Mouse (Mus musculus) hindlimb bud, embryonic 11.5 days (tissue): ENCODE measurements around the gene 2210011C24Rik.

ENCODE experiments used
- DNase-seq: peaks from one replicate; pipeline ENCODE4 v3.0.0-alpha.2; 2012; ENCODE audit warnings: low read depth, low spot score; ENCODE audit errors: extremely low spot score

2210011C24Rik gene

DNA sequence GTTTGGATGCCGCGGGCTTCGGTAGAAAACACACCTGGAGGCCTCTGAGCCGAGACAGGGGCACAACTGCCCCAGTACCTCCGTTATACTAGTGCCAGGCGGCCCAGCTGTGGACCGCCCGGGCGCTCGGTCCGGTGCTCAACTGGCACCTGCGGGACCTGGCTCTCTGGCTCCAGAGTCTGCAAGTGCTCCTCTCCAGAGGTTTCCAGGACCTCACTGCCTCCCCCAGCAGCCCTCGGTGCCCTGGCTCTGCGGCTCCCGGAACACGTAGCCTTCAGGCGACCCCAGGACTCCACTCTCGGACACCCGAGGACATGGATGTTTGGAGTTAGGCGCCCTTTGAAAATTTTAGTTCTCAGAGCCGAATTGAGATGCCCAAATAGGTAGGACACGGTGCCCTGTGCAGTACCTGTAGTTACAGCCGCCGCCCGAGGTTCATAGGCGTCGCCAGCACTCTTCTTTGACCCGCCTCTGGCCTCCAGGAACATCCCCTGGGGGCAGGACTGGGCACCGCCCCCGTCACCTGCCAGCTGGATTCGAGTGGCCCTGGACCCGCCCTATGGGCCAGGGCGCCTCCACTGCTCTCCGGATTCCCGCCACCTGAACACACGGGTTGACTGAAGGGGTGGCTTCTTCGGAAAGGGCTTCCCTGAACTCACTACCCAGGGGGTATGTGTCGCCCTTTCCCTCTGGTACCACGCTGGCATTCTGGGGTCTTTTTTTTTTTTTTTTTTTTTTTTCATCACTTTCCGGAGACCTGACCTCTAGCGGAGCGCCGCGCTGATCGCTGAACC, at the start of gene 2210011C24Rik:
Gene 2210011C24Rik (minus strand): TSS at position 467 of the 794 bp plus-strand sequence.
- no peak for DNase-seq

DNA sequence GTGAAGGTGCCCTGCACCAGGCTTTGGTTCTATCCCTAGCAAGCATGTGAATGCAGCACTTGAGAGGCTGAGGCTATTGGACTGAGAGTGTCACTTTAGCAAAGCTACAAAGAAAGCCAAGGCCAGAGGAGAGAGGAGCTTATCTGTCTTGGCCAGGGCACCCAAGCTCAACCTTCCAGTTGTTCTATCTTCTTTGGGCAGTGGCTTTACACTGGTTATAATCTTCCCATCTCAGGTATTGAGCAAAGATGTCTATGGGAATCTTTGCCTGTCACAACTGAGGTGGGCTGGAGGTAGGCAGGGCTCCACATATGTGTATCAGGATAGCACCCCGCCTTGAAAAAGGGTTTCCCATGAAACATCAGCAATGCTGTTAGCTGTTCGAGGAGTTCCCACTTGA, 48.3 kb upstream of the 2210011C24Rik start:
- no peak for DNase-seq

DNA sequence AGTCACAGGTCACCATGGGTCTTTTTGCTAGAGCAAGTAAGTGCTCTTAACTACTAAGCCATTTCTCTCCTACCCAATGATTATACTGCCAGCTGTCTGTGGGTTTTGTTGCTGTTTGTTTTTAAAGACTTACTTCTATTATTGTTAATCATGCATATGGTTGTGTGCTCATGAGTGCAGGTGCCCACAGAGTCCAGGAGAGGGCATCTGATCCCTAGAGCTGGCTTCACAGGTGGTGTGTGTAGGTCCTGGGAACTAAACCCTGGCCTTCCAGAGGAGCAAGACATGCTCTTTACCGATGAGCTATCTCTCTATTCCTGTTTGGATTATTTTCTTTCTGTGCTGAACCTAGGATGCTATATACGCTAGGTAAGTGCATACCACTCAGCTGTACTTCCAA, 47.3 kb upstream of the 2210011C24Rik start:
- no peak for DNase-seq

DNA sequence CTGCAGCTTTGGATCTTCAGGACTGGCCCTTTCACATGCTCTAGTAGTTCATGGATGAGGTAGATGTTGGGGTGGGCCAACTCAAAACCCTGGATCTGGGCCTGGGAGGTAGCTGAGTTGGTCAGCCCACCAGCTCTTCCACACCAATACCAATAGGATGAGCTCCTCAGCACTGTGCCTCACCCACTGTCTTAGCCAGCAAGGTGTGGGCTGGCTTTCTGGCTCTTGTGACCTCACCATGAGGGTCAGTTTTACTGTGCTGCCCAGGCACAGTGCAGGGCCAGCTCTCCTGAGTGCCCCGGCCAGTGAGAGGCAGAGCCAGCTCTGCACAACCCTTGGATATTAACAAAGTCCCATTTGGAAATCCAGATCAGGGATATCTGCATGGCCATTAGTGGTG, 45.9 kb upstream of the 2210011C24Rik start:
- no peak for DNase-seq

DNA sequence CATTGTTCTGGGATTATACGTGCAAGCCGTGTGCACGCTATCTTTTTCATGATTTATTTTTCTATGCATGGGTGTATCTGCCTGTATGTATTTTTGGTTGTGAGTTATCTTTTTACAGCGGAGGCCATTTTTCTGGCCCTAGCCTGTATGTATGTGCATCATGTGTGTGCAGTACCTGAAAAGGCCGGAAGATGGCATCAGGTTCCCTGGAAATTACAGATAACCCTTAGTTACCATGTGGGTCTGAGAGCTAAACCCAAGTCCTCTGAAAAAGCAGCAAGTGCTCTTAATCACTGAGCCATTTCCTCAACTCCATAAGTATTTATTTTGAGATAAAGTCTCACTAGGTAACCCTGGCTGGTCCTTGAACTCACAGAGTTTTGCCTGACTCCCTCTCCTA, 41.3 kb upstream of the 2210011C24Rik start:
- DNase-seq: no peak

DNA sequence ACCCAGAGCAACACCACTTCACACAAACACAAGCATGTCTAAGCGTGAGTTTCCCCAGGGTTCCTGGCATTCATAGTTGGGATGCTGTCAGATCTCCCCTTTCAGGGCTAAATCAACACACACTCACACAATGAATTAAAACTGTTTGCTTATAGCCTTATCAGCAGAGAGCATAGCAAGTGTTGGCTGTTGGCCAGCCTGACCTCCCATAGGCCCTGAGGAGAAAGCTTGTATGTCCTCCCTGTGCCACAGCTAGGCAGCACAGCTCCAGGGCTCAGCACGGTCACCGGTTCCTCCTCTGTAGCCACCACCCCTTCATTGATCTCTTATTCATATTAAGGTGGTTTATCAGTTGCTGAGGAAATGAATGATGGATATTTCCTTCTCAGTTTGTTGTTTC, 40.8 kb upstream of the 2210011C24Rik start:
- no peak for DNase-seq

DNA sequence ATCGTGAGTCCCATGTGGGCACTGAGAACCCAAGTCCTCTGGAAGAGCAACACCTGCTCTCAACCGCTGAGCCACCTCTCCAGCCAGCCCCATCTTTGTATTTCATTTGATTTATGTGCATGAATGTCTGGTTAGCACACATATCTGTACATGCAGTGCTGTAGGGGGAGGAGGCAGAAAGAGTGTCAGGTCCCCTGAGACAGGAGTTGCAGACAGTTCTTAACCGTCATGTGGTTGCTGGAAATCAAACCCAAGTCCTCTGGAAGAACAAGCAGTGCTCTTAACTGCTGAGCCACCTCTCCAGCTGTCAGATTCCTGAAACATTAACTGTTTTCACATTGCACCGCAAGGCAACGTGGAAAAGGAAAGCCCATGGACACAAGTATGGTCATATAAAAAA, 36.2 kb upstream of the 2210011C24Rik start:
- no peak for DNase-seq

DNA sequence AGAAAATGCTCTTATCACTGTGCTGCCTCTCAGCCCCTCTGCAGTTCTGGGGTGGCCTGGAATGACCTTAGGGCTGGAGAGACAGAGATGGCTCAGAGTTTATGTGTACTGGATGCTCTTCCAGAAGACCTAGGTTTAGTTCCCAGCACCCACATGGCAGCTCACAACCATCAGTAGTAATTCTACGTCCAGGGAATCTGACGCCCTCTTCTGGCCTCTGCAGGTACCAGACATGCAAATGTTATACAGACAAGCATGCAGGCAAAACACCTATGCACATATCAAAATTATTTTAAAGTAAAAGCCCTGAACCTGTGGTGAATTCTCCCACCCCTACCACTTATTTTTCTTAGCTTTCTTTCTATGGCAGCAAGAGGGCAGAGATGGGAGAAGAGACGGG, 34.5 kb upstream of the 2210011C24Rik start:
- DNase-seq: no peak

DNA sequence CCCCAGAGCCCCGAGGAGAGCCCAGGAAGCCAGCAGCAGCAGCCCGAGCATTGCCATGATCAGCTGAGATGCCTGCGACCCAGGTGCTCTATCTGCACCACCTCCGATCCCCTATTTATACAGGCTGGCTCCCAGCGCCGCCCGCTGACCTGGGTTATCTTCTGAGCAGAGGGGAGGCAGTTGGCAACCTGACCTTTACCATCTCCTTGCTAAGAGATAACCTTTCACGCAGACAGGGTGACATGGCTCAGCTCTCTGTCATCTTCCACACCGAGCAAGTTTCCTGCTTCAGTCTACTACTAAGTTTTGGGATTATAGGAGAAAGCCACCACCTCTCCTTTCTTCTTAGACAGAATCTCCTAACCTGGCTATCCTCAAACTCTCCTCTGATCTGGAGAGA, 32.9 kb upstream of the 2210011C24Rik start, which contains the start of gene Rln3:
Gene Rln3 (minus strand): TSS at position 101 of the 400 bp plus-strand sequence.
- no peak for DNase-seq

DNA sequence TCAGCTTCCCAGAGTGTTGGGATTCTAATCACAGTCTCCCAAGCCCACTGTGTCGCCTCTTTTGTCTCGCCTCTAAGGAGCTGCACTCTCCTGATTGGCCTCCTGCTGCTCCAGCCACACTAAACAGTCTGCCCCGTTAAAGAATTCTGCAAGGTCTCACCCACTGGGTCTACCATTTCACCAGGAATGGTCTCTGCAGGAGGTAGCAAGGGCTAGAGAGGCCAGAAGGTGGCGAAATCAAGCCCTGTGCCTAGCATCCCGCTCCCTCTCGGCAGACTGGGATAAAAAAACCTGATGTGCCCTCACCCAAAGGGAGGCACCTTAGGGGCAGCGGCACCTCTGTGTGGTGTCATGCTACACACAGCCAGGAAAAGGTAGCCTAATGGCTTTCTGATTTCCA, 32.1 kb upstream of the 2210011C24Rik start:
- no peak for DNase-seq

DNA sequence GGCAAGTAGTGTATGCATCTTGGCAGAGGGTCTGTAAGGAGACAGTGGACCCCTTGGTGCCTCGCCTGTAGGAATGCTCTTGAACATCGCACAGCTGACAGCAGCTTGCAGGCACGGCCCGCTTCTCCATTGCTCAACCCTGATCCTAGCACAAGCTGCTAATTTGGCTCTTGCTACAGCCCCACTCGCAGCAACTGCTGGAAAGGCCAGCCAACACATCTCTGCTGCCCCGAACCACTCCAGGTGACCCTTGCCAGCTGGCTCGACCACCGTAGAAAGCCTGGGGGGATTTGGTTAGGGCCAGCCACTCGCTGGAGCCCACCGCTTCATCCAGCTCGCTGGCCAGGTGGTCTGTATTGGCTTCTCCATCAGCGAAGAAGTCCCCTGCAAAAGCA, 31.0 kb upstream of the 2210011C24Rik start:
- DNase-seq: no peak

DNA sequence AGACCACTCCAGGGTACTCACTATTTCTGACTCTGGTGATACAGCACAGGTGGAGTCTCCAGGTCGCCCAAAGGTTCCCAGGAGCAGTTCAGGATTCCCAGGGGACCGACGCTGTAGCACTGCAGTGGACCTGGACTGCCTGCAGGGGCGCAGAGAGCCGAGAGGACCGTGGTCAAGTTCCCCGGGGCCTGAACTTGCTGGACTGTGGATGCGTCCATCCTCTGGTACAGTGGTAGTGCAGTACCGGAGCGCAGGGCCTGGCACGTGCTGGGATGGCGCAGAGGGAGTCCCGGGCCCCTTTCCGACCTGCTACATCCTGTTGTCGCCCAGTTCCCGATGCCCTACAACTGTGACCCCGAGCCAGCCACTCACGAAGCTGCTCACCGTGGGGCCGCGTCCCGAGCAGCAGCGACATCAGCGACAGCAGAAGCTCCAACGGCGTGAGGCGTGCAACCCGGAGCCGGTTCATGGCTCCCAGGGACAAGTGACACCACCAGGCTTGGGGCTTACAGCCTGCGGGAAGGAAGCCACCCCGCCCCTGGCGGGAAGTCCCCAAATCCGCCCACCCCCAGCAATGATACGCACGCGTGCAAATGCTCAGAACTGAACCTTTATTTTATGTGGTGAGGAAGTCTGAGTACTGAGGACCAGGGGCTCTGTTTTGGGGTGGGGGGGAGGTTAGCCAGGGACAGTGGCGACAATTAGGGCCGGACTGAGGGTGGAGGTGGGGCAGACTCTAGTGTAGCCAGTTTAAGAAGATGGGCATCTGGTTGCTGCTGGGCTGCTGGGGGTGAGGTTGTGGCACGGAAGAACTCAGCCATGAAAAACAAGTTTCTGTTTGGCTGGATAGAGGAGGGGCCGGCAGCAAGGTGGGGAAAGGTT, 30.3 kb upstream of the 2210011C24Rik start, which contains the start of gene Il27ra:
Gene Il27ra (minus strand): TSS at position 524 of the 882 bp plus-strand sequence.
- DNase-seq: no peak

DNA sequence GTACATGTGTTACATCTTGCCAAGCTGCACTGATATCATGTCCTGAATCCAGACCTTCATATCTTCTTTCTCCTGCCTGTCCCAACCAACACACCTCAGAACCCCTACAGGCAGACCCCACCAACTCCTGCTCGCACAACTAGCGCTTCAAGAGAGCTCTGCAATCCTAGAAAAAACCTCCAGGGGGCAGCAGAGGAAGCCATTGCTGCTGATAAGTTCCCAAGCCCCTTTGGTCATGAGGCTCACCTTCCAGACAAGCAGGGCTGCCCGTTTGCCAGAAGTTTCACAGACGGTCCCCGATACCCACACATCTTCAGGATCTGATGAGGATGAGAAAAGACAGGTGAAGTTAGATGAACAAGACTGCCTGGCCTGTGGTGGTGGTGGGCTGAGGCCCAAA, 27.1 kb upstream of the 2210011C24Rik start:
- peak; percentile 66 for DNase-seq

DNA sequence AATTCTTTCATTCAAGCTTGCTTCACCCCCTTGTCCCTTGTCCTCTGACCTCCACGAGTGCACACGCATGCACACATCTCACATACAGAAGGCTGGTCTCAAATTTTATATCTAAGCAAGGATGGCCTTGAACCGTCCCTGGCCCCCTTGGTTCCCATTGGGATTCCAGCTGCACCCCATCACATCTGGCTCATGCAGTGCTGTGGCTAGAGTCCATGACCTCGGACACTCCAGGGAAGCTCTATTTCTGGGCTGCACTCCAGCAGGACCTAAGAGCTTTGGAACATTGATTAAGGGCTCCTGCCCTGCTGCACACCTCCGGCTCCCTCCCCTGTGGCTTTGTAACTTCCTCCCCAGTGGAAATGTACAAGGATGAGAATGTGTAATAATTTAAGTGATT, 26.0 kb upstream of the 2210011C24Rik start:
- DNase-seq: no peak

DNA sequence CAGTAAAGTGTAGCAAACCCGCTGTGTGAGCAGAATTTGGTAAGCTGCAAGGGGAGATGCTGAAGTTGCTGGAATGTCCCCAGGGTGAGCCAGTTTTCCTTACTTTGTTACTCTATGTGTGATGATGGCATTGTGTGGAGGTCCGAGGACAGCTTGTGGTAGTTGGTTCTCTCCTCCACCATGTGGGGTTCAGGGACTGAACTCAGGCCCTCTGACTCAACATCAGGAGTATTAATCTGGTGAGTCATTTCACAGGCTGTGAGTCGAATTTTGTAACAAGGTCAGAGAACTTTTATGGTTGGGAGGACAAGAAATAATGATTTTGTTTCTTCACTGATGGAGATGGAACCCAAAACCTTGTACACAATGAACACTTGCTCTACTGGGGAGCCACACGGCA, 20.8 kb upstream of the 2210011C24Rik start:
- DNase-seq: no peak

DNA sequence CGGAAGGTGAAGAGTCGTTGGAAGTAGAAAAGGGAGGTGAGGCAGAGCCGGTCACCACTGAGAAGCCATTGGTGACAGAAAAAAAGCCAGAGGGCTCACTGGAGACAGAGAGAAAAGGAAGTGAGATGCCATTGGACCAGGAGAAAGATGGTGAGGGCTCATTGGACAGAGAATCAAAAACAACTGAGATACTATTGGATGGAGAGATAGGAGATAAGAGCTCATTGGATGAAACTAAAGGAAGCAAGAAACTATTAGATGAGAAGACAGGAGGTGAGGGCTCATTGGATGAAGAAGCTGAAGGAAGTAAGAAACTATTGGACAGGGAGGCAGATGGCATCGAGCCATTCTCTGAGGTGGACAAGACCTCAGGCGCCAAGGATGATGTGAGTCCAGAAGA, 17.3 kb upstream of the 2210011C24Rik start:
- no peak for DNase-seq

DNA sequence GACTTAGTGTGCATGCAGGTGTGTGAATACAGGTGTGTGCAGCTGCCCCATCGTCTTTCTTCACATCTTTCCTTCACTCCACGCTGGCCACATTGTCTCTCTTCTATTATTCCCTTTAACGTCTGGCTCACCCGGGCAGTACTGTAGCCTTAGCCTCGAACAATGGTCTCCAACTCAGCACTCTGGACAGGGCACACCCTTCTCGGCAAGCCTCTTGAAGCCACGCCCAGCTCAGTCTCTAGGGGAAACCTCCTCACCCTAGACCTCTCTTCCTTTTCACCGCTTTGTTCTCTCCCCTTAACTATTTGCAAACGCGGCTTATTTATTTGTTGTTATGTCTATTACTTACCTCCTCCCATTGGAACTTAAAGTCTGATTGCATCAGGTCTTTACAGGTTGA, 15.5 kb upstream of the 2210011C24Rik start:
- no peak for DNase-seq

DNA sequence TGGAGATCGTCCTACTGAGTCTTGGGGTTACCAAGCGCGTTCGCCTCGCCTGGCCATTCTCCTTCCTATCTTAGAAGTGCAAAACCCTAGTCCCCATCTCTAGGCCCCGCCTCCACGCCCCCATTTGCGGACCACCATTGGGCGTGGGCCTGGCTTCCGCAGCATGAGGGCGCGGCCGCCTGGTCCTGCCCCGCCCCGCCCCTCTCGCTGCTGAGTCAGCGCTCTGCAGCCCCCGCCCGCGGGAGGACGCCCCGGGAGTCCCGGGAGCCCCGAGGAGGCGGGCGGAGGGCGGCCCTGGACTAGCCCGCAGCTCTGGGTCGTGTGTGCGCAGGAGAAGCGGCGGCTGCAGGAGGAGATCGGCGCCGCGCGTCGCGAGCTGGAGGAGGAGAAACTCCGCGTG, 13.9 kb upstream of the 2210011C24Rik start:
- DNase-seq: no peak

DNA sequence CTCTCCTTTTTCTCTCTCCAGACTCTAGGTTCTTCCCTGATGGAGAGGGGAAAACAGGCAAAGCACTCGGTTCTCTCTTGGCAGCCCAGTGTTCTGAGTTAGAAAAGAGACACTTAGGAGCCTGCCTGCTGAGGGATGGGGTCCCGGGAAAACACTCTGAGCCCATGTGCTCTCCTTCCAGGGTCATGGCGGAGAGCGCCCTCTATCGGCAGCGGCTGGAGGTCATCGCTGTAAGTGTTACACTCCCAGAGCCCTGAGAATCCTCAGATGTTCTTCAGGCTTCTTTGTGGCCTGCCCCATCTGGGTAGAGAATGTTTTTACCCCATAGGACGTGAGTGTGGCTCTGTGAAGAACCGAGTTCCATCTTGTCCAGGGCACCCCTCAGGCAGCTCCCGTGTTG, 12.2 kb upstream of the 2210011C24Rik start:
- no peak for DNase-seq

DNA sequence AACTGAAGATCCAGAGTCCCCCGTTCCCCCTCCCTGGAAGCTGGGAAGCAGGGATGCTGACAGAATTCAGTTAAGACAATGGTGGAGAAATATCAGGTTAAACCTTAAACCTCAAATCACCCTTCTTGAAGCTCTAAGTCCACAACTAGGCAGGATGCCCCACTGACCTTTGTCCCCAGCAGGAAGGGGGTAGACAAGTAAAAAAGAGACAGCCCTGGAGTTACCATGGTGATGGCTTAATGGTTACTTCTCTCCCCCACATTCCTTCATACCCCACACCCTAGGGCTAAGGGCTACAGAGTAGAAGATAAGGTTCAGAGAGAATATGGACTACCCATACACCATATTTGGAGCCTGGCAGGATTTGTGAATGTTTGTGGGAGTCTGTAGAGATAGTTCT, 11.7 kb upstream of the 2210011C24Rik start:
- no peak for DNase-seq

DNA sequence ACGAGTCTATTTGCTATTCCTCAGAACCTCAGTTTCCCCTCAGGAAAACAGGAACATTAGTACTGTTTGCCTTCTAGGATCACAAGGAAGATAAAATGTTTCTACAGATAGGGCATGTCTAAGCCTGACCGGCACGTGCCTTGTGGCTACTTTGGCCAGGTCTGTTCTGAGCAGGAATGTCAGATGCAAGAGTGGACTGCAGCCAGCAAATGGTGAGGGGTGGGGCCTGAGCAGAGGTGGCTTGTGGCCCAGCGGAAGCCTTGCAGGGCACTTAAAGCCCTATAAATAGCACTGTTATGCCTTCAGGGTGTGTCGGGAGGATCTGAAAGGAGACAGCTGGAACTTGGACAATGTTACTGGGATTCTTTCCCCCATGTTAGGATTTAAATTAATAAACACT, 11.1 kb upstream of the 2210011C24Rik start:
- DNase-seq: no peak

DNA sequence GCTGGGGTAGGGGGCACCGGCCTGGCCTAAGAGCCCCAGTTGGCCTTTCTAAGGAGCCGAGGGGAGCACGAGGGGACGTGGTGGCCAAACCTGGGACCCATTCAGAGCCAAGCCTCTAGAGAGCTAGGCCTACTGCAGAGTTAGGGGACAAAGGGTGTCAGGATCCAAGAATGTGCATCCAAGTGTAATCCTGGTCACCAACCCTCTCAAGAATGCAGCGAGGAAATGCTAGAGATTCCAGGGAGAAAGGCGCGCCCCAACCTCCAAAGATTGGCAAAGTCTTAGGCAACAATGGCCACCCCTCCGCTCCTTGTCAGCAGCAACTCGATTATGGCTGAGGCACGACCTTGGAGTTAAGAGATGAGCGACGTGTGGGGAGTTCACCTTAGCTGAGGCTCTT, 9.6 kb upstream of the 2210011C24Rik start:
- no peak for DNase-seq
